ENCODE assay signal across 8 mouse cellular contexts in genomic region chr3:89270891-89271290, GRCm38 (mm10). TPM values are rescaled to one million over a fixed set of nuclear protein-coding genes. Genes with fewer than 3 reads are reported as not detected.
A peak's percentile ranks its signal among the peaks of the same experiment; 100 is the strongest.
DNase-seq lines count a peak whose midpoint lies in the region; ATAC-seq and TF ChIP-seq lines count a peak whose summit lies in the region.

No protein-coding gene starts in this region.

- H3K9ac ChIP-seq in neural tube, embryonic 11.5 days (ENCODE audit: low read length) = no peak overlapping the region; the same call in 1 of the 2 replicates
- H3K9ac ChIP-seq in intestine, embryonic 16.5 days (ENCODE audit: low read depth, low read length) = peak overlapping the region; percentile 84
- H3K9ac ChIP-seq in liver, embryonic 12.5 days = peak overlapping the region; percentile 73; the same call in 1 of the 2 replicates

- TF ChIP-seq POLR2A in cerebellum, adult 2 months (IDR thresholded peaks at IDR 0.05; ENCODE audit: borderline replicate concordance, insufficient read depth, low read length) = no peak

- H3K4me3 ChIP-seq in neural tube, embryonic 11.5 days (ENCODE audit: low read depth, low read length) = no peak overlapping the region
- peak overlapping the region; percentile 94 for H3K4me3 ChIP-seq in cerebellum, adult 2 months (replicated peaks; ENCODE audit: insufficient read depth, low read depth, low read length)
- peak overlapping the region; percentile 62 for H3K4me3 ChIP-seq in intestine, embryonic 16.5 days (ENCODE audit: low read length)
- no peak overlapping the region for H3K4me3 ChIP-seq in liver, embryonic 12.5 days

- no peaks in the 10 kb centered on the region for H3K9me3 ChIP-seq in neural tube, embryonic 11.5 days (ENCODE audit: control insufficient read depth, low read length)
- H3K9me3 ChIP-seq in intestine, embryonic 16.5 days (ENCODE audit: control insufficient read depth, low read length) = no peaks in the 10 kb centered on the region
- no peaks in the 10 kb centered on the region for H3K9me3 ChIP-seq in liver, embryonic 12.5 days (replicated peaks)

- TF ChIP-seq CTCF in cerebellum, adult 2 months (IDR thresholded peaks at IDR 0.05; ENCODE audit: borderline replicate concordance, insufficient read depth, low read depth, low read length) = no peak

- H3K4me1 ChIP-seq in neural tube, embryonic 11.5 days (ENCODE audit: control insufficient read depth, insufficient read depth, low read length) = peaks cover 8% of the 10 kb centered on the region
- H3K4me1 ChIP-seq in cerebellum, adult 2 months (ENCODE audit: control insufficient read depth, insufficient read depth, low read length) = peaks cover 22% of the 10 kb centered on the region
- peaks cover 26% of the 10 kb centered on the region for H3K4me1 ChIP-seq in intestine, embryonic 16.5 days (ENCODE audit: control insufficient read depth, insufficient read depth, low read length)
- peaks cover 43% of the 10 kb centered on the region for H3K4me1 ChIP-seq in liver, embryonic 12.5 days

- intact Hi-C loops in gastrocnemius, postnatal 14 days (cut with DNase I; ENCODE audit: low total_unique reads) = no loop called here

- no peak for DNase-seq in neural tube, embryonic 11.5 days (ENCODE audit: low spot score)
- no peak for DNase-seq in neural tube, embryonic 10.5 days (ENCODE audit: extremely low spot score, low spot score)
- peak; percentile 73 to 80 for DNase-seq in cerebellum, adult 2 months
- DNase-seq in gastrocnemius, postnatal 14 days = peak; percentile 57
- peak; percentile 22 for DNase-seq in ovary, postnatal 14 days (ENCODE audit: low spot score)
- no peak for DNase-seq in retina, postnatal 1 day

- peak overlapping the region; percentile 75 for H3K4me2 ChIP-seq in neural tube, embryonic 11.5 days (ENCODE audit: low read depth)
- peak overlapping the region; percentile 79 for H3K4me2 ChIP-seq in intestine, embryonic 16.5 days (ENCODE audit: low read depth, low read length)
- H3K4me2 ChIP-seq in liver, embryonic 12.5 days = peak overlapping the region; percentile 83

- H3K27ac ChIP-seq in neural tube, embryonic 11.5 days (ENCODE audit: low read depth, low read length) = no peak overlapping the region
- peak overlapping the region; percentile 4; the same call in 1 of the 2 replicates for H3K27ac ChIP-seq in cerebellum, adult 2 months (ENCODE audit: insufficient read depth, low read length)
- H3K27ac ChIP-seq in intestine, embryonic 16.5 days (ENCODE audit: low read length) = peak overlapping the region; percentile 75
- no peak overlapping the region for H3K27ac ChIP-seq in liver, embryonic 12.5 days

- H3K36me3 ChIP-seq in neural tube, embryonic 11.5 days (ENCODE audit: control insufficient read depth, insufficient read depth, low read length) = no peaks in the 10 kb centered on the region; the same call in 1 of the 2 replicates
- H3K36me3 ChIP-seq in intestine, embryonic 16.5 days (ENCODE audit: control insufficient read depth, insufficient read depth, low read length) = no peaks in the 10 kb centered on the region; the same call in 1 of the 2 replicates
- peaks cover 5% of the 10 kb centered on the region; the same call in 1 of the 2 replicates for H3K36me3 ChIP-seq in liver, embryonic 12.5 days

- H3K27me3 ChIP-seq in neural tube, embryonic 11.5 days (ENCODE audit: control insufficient read depth, insufficient read depth, low read length) = no peaks in the 10 kb centered on the region
- no peaks in the 10 kb centered on the region for H3K27me3 ChIP-seq in cerebellum, adult 2 months (ENCODE audit: control insufficient read depth, insufficient read depth, low read length)
- no peaks in the 10 kb centered on the region for H3K27me3 ChIP-seq in intestine, embryonic 16.5 days (replicated peaks; ENCODE audit: control insufficient read depth, insufficient read depth, low read length)
- peaks cover 26% of the 10 kb centered on the region for H3K27me3 ChIP-seq in liver, embryonic 12.5 days (replicated peaks)

- ATAC-seq in neural tube, embryonic 11.5 days (ENCODE audit: insufficient read depth, low FRiP score, low TSS enrichment) = no peak
- no peak for ATAC-seq in intestine, embryonic 16.5 days
- ATAC-seq in liver, embryonic 12.5 days = no peak

- WGBS in neural tube, embryonic 11.5 days = 80% methylated on average over 6 of the region's 6 CpGs
- WGBS in cerebellum, adult 2 months = 9% methylated on average over 6 of the region's 6 CpGs
- 67% methylated on average over 6 of the region's 6 CpGs for WGBS in intestine, embryonic 16.5 days
- WGBS in liver, embryonic 12.5 days (ENCODE audit: insufficient replicate concordance) = 74% methylated on average over 6 of the region's 6 CpGs

RNA-seq across cellular contexts. Expression of gene Slc50a1, which starts 0.5 kb away (rescaled TPM):
- 33.8 and 37.6 TPM in 2 replicates for polyA plus RNA-seq in neural tube, embryonic 11.5 days (2014; fragmentation: Nextera tagmentation; extraction: Ambion mirVana)
- 122 and 127 TPM in 2 replicates for polyA plus RNA-seq in cerebellum, adult 2 months (2012; rRNA removed)
- total RNA-seq in gastrocnemius, postnatal 14 days (2021) = 10 to 100 TPM; 14.2 to 14.6 TPM
- 62.7 and 74.1 TPM in 2 replicates for polyA plus RNA-seq in intestine, embryonic 16.5 days (2015; fragmentation: Nextera tagmentation; extraction: Ambion mirVana)
- polyA plus RNA-seq in liver, embryonic 12.5 days (2016; fragmentation: Nextera tagmentation; extraction: Ambion mirVana) = 19.3 and 21.6 TPM in 2 replicates

RNA-seq across cellular contexts. Expression of gene Efna1, which starts 10.1 kb away (rescaled TPM):
- 13.7 and 15.9 TPM in 2 replicates for polyA plus RNA-seq in neural tube, embryonic 11.5 days (2014; fragmentation: Nextera tagmentation; extraction: Ambion mirVana)
- 14.2 and 14.7 TPM in 2 replicates for polyA plus RNA-seq in cerebellum, adult 2 months (2012; rRNA removed)
- total RNA-seq in gastrocnemius, postnatal 14 days (2021) = 10 to 100 TPM; 20.7 to 22.1 TPM
- 62.9 and 69.6 TPM in 2 replicates for polyA plus RNA-seq in intestine, embryonic 16.5 days (2015; fragmentation: Nextera tagmentation; extraction: Ambion mirVana)
- 5.2 and 5.3 TPM in 2 replicates for polyA plus RNA-seq in liver, embryonic 12.5 days (2016; fragmentation: Nextera tagmentation; extraction: Ambion mirVana)

RNA-seq across cellular contexts. Expression of gene Dpm3, which starts 11.7 kb away (rescaled TPM):
- 86.1 and 88.5 TPM in 2 replicates for polyA plus RNA-seq in neural tube, embryonic 11.5 days (2014; fragmentation: Nextera tagmentation; extraction: Ambion mirVana)
- 212 and 218 TPM in 2 replicates for polyA plus RNA-seq in cerebellum, adult 2 months (2012; rRNA removed)
- total RNA-seq in gastrocnemius, postnatal 14 days (2021) = 10 to 100 TPM; 32.5 to 37.3 TPM
- polyA plus RNA-seq in intestine, embryonic 16.5 days (2015; fragmentation: Nextera tagmentation; extraction: Ambion mirVana) = 119 and 126 TPM in 2 replicates
- 72.3 and 73.6 TPM in 2 replicates for polyA plus RNA-seq in liver, embryonic 12.5 days (2016; fragmentation: Nextera tagmentation; extraction: Ambion mirVana)

RNA-seq across cellular contexts. Expression of gene Trim46, which starts 24.8 kb away (rescaled TPM):
- polyA plus RNA-seq in neural tube, embryonic 11.5 days (2014; fragmentation: Nextera tagmentation; extraction: Ambion mirVana) = 11.6 and 12.8 TPM in 2 replicates
- 49.8 and 58.5 TPM in 2 replicates for polyA plus RNA-seq in cerebellum, adult 2 months (2012; rRNA removed)
- total RNA-seq in gastrocnemius, postnatal 14 days (2021) = under 1 TPM; 0.16 to 0.39 TPM
- polyA plus RNA-seq in intestine, embryonic 16.5 days (2015; fragmentation: Nextera tagmentation; extraction: Ambion mirVana) = 3.9 TPM in 2 replicates
- polyA plus RNA-seq in liver, embryonic 12.5 days (2016; fragmentation: Nextera tagmentation; extraction: Ambion mirVana) = 0.31 and 0.38 TPM in 2 replicates

RNA-seq across cellular contexts. Expression of gene Krtcap2, which starts 25.1 kb away (rescaled TPM):
- 237 and 255 TPM in 2 replicates for polyA plus RNA-seq in neural tube, embryonic 11.5 days (2014; fragmentation: Nextera tagmentation; extraction: Ambion mirVana)
- polyA plus RNA-seq in cerebellum, adult 2 months (2012; rRNA removed) = 80.4 and 82.9 TPM in 2 replicates
- 10 to 100 TPM; 74.0 to 85.6 TPM for total RNA-seq in gastrocnemius, postnatal 14 days (2021)
- 316 and 334 TPM in 2 replicates for polyA plus RNA-seq in intestine, embryonic 16.5 days (2015; fragmentation: Nextera tagmentation; extraction: Ambion mirVana)
- polyA plus RNA-seq in liver, embryonic 12.5 days (2016; fragmentation: Nextera tagmentation; extraction: Ambion mirVana) = 170 and 187 TPM in 2 replicates

Comparison
In these comparisons a context has a peak if more than half of its experiments do, and no peak if none do; other contexts are left out.
1. DNase-seq: peak in cerebellum, adult 2 months (2 of 2), gastrocnemius, postnatal 14 days (single experiment) and ovary, postnatal 14 days (single experiment); none in neural tube, embryonic 11.5 days (single experiment), neural tube, embryonic 10.5 days (single experiment) and retina, postnatal 1 day (single experiment).
2. H3K27ac ChIP-seq: peak in cerebellum, adult 2 months (single experiment) and intestine, embryonic 16.5 days (single experiment); none in neural tube, embryonic 11.5 days (single experiment) and liver, embryonic 12.5 days (single experiment).
3. H3K4me3 ChIP-seq: peak in cerebellum, adult 2 months (single experiment) and intestine, embryonic 16.5 days (single experiment); none in neural tube, embryonic 11.5 days (single experiment) and liver, embryonic 12.5 days (single experiment).
4. Peak in every context shown above with its lines, with median percentiles within 50 percentile points of each other: H3K4me2 ChIP-seq.